Mouse (Mus musculus) activated CD4-positive, CD25-positive, alpha-beta regulatory T cell, adult 9 weeks (primary cell): Measurements from ENCODE around the gene Bnip1. TPM values are rescaled to one million over a fixed set of nuclear protein-coding genes. Genes with fewer than 3 reads are reported as not detected.

Source experiments
- polyA plus RNA-seq: library from polyadenylated mRNA; unstranded; fragments of 100-300 nt; shearing (Covaris generic); gene quantifications from one replicate; pipeline ENCODE4 v1.2.1, GENCODE M21; 2017

Bnip1 gene
- polyA plus RNA-seq, result 29.8 TPM

DNA sequence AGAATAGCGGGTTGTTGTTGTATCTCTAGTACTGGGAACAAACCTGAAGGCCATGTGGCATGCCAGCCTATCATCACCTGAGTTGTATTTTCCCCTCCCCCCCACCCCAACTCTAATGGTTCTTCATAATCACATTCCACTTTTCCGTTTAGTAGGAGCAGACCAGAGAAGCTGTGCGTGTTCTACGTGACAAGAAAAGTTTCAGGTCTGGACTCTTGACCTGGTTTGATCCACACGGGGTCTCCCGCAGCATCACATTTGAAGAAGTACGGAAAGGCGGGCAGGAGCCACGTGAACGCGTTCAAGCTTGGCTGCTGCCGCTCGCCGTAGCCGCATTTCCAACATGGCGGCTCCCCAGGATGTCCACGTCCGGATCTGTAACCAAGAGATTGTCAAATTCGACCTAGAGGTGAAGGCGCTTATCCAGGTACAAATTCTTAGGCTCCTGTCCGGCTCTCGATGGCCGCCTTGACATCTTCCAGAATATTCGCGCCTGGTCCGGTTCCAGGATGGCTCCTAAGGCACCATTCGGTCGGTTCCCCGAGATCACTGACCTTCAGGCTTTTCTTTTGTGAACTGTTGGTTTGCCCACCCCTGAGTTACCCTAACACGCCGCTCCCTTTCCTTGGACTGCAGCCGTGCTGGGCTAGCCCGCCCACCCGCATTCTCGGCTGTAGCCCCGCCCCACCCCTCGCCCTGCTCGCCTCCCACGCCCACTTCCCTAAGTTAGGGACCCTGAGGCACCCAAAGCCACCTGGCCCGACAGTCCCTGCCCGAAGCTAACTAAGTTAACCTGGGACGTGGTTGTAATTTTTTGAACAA lies at the start of gene Bnip1:
Gene Bnip1 (plus strand): TSS at position 317 of the 822 bp plus-strand sequence.

Other genes starting within 250 kb of the Bnip1 start
- gene Ergic1, start 219.6 kb upstream of the Bnip1 start, polyA plus RNA-seq, result 99.2 TPM
- gene Dusp1, start 218.9 kb upstream of the Bnip1 start, polyA plus RNA-seq, result 21.7 TPM
- gene Atp6v0e, start 117.8 kb upstream of the Bnip1 start, polyA plus RNA-seq, result 368 TPM
- gene Crebrf, start 65.4 kb upstream of the Bnip1 start, polyA plus RNA-seq, result 91.0 TPM
- not detected for gene Nkx2-5, start 63.9 kb downstream of the Bnip1 start, polyA plus RNA-seq
- gene Kifc5b, start 136.0 kb downstream of the Bnip1 start, polyA plus RNA-seq, result 1.6 TPM
- gene Phf1, start 152.0 kb downstream of the Bnip1 start, polyA plus RNA-seq, result 125 TPM
- 174 TPM for gene Cuta, start 158.5 kb downstream of the Bnip1 start, polyA plus RNA-seq
- not detected for gene Syngap1, start 160.2 kb downstream of the Bnip1 start, polyA plus RNA-seq
- gene Zbtb9, start 192.1 kb downstream of the Bnip1 start, polyA plus RNA-seq, result 21.2 TPM
- 3.2 TPM for gene Bak1, start 247.9 kb downstream of the Bnip1 start, polyA plus RNA-seq